Mouse (Mus musculus) testis, adult 2 months (tissue): ENCODE measurements around the gene Klf2. TPM values are rescaled to one million over a fixed set of nuclear protein-coding genes. Genes with fewer than 3 reads are reported as not detected.

Experiments used
- H3K27ac ChIP-seq: fragments of 200-500 bp; 2 replicates; pipeline ENCODE4 v1.5.1; 2012; ENCODE audit warnings: low read depth, low read length; ENCODE audit not compliant: control insufficient read depth, insufficient read depth
- H3K27me3 ChIP-seq: fragments of 200-500 bp; 2 replicates; pipeline ENCODE4 v1.6.1; 2012; ENCODE audit warnings: mild to moderate bottlenecking, low read length, moderate library complexity; ENCODE audit not compliant: control insufficient read depth, insufficient read depth
- H3K36me3 ChIP-seq: fragments of 200-500 bp; 2 replicates; pipeline ENCODE4 v1.6.1; 2012; ENCODE audit warnings: mild to moderate bottlenecking, low read length; ENCODE audit not compliant: control insufficient read depth, insufficient read depth
- H3K4me1 ChIP-seq: fragments of 200-500 bp; 2 replicates; pipeline ENCODE4 v1.6.1; 2012; ENCODE audit warnings: low read length; ENCODE audit not compliant: control insufficient read depth, insufficient read depth
- H3K4me3 ChIP-seq: fragments of 200-500 bp; 2 replicates; pipeline ENCODE4 v1.5.1; 2012; ENCODE audit warnings: low read depth, mild to moderate bottlenecking, low read length, moderate library complexity, mixed read lengths; ENCODE audit not compliant: control insufficient read depth
- CTCF ChIP-seq: fragments of 200-500 bp; IDR thresholded peaks from 2 replicates; pipeline ENCODE4 v1.5.1; 2012; ENCODE audit warnings: low read depth, mild to moderate bottlenecking, inconsistent platforms, low read length, moderate library complexity; ENCODE audit not compliant: control insufficient read depth, insufficient read depth, insufficient replicate concordance
- POLR2A ChIP-seq: fragments of 200-500 bp; IDR thresholded peaks from 2 replicates; pipeline ENCODE4 v1.6.1; 2012; ENCODE audit warnings: low read depth, mild to moderate bottlenecking, inconsistent platforms, low read length, moderate library complexity; ENCODE audit not compliant: control insufficient read depth
- polyA plus RNA-seq: library from polyadenylated mRNA; depleted of rRNA; stranded (reverse); fragments of >200 nt; gene quantifications from 2 replicates; pipeline ENCODE4 v1.2.3, GENCODE M21; 2012; rRNA removed

Klf2 gene
- polyA plus RNA-seq, 1 experiment, result 10.6 TPM

DNA sequence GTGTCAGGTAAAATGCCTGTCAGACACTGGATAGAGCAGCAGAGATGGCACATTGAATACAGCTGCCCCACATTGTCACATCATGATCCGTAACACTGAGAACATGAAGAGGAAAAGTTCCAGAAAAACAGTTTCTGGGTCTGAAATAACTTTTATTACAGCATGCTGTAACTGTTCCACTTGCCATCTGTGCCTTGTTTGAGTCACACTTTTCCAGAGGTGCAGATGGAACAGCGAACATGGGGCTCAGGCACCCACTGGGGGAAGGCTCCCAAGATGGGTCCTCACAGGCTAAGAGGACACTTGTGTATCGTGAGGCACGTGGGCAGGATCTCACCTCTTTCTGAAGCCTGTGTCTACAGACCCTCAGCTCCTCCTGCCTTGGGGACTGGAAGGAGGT is 43.9 kb downstream of the Klf2 start:
- H3K4me1 ChIP-seq, result no peaks in the 10 kb centered on the region
- H3K36me3 ChIP-seq, result no peaks in the 10 kb centered on the region; the same call in 1 of the 2 replicates
- H3K4me3 ChIP-seq, result no peak overlapping the region
- no peaks in the 10 kb centered on the region for H3K27me3 ChIP-seq
- no peak for TF ChIP-seq CTCF
- no peak for TF ChIP-seq POLR2A
- H3K27ac ChIP-seq, result no peak overlapping the region

- Histone ChIP-seq H3K27me3 (no peaks in the 10 kb centered on the region), H3K4me3 (no peak overlapping the region), H3K36me3 (no peaks in the 10 kb centered on the region; the same call in 1 of the 2 replicates), H3K27ac (no peak overlapping the region), H3K4me1 (no peaks in the 10 kb centered on the region)
- TF ChIP-seq POLR2A (no peak), CTCF (no peak)
Observed at GRCm38 (mm10) chr8:72363457-72363856, 44.6 kb downstream of the Klf2 start.

DNA sequence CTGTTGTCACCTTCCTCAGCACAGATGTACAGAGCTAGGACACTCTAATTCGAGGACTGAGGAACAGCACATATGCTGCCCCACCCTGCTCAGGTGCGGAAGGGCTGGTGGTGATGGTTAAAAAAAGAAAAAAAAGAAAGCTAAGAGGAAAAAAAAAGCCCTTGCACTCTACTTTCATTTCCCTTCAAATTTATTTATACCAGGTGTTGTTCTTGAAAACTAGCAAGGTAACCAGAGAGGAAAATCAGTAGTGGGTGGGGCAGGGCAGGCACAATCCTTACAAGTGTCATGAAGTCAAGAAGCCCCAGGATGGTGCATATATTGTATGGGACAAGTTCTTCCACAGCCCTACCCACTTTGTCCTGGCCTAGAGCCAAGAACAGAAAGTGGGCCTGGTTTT is 46.2 kb downstream of the Klf2 start:
- no peak for TF ChIP-seq CTCF
- no peak for TF ChIP-seq POLR2A
- Histone ChIP-seq H3K4me3 (peak overlapping the region; percentile 64), H3K27ac (no peak overlapping the region), H3K36me3 (no peaks in the 10 kb centered on the region; the same call in 1 of the 2 replicates), H3K4me1 (no peaks in the 10 kb centered on the region), H3K27me3 (no peaks in the 10 kb centered on the region)

GRCm38 (mm10) chr8:72365826-72366225 is 47.0 kb downstream of the Klf2 start:
- no peaks in the 10 kb centered on the region for H3K4me1 ChIP-seq
- H3K27ac ChIP-seq, result no peak overlapping the region
- H3K27me3 ChIP-seq, result no peaks in the 10 kb centered on the region
- H3K4me3 ChIP-seq, result no peak overlapping the region
- H3K36me3 ChIP-seq, result peaks cover 2% of the 10 kb centered on the region
- TF ChIP-seq CTCF (peak; percentile 65; the same call in 1 of the 2 replicates), POLR2A (no peak)

- H3K27ac ChIP-seq, result no peak overlapping the region
- no peak for TF ChIP-seq POLR2A
- TF ChIP-seq CTCF, result no peak
- no peaks in the 10 kb centered on the region for H3K4me1 ChIP-seq
- H3K36me3 ChIP-seq, result peaks cover 2% of the 10 kb centered on the region
- no peaks in the 10 kb centered on the region for H3K27me3 ChIP-seq
- H3K4me3 ChIP-seq, result no peak overlapping the region
Observed at GRCm38 (mm10) chr8:72366435-72366834, 47.6 kb downstream of the Klf2 start.

Other genes starting within 250 kb of the Klf2 start
- gene Olfr373, start 235.9 kb upstream of the Klf2 start, polyA plus RNA-seq, result not detected in 2 replicates
- gene Olfr374, start 212.0 kb upstream of the Klf2 start, polyA plus RNA-seq, result not detected in 2 replicates
- 4.6 and 5.5 TPM in 2 replicates for gene Tpm4, start 184.1 kb upstream of the Klf2 start, polyA plus RNA-seq
- 33.7 and 44.0 TPM in 2 replicates for gene Rab8a, start 157.8 kb upstream of the Klf2 start, polyA plus RNA-seq
- 0.31 and 0.65 TPM in 2 replicates for gene Hsh2d, start 129.4 kb upstream of the Klf2 start, polyA plus RNA-seq
- 0.05 and 0.48 TPM in 2 replicates for gene Cib3, start 106.2 kb upstream of the Klf2 start, polyA plus RNA-seq
- not detected in 2 replicates for gene Gm11034, start 105.4 kb upstream of the Klf2 start, polyA plus RNA-seq
- 14.5 and 15.4 TPM in 2 replicates for gene Fam32a, start 99.3 kb upstream of the Klf2 start, polyA plus RNA-seq
- 405 and 422 TPM in 2 replicates for gene Ap1m1, start 79.0 kb upstream of the Klf2 start, polyA plus RNA-seq
- 1.1 and 1.7 TPM in 2 replicates for gene Gm10282, start 13.8 kb upstream of the Klf2 start, polyA plus RNA-seq
- gene Eps15l1, start 102.4 kb downstream of the Klf2 start, polyA plus RNA-seq, result 11.9 and 12.0 TPM in 2 replicates
- gene Calr3, start 124.8 kb downstream of the Klf2 start, polyA plus RNA-seq, result 41.8 and 53.8 TPM in 2 replicates
- gene 1700030K09Rik, start 124.8 kb downstream of the Klf2 start, polyA plus RNA-seq, result 44.3 and 46.6 TPM in 2 replicates
- gene Cherp, start 156.2 kb downstream of the Klf2 start, polyA plus RNA-seq, result 54.1 and 57.7 TPM in 2 replicates
- gene Slc35e1, start 173.6 kb downstream of the Klf2 start, polyA plus RNA-seq, result 9.1 and 10.4 TPM in 2 replicates
- gene Med26, start 229.2 kb downstream of the Klf2 start, polyA plus RNA-seq, result 80.0 and 95.3 TPM in 2 replicates